Mouse (Mus musculus) lung, postnatal 0 days (tissue): ENCODE data around the gene Hmgn2. TPM values are rescaled to one million over a fixed set of nuclear protein-coding genes. Genes with fewer than 3 reads are reported as not detected.
A peak's percentile ranks its signal among the peaks of the same experiment; 100 is the strongest.

Experiments
- ATAC-seq: fragments of 200-750 bp; cut with Nextera tagmentation; 2 replicates; pipeline ENCODE4 v1.8.0; 2017; ENCODE audit warnings: moderate library complexity
- DNase-seq: peaks from one replicate; pipeline ENCODE4 v3.0.0-alpha.2; 2016; ENCODE audit warnings: low spot score
- H3K27ac ChIP-seq: fragments of 300-500 bp; sonication (generic); 2 replicates; pipeline ENCODE4 v1.5.1; 2014; ENCODE audit warnings: antibody characterized with exemption, mild to moderate bottlenecking, low read length, mixed read lengths
- H3K27me3 ChIP-seq: fragments of 300-500 bp; sonication (generic); replicated peaks from 2 replicates; pipeline ENCODE4 v1.6.1; 2014; ENCODE audit warnings: low read length, mixed read lengths; ENCODE audit not compliant: insufficient read depth
- H3K36me3 ChIP-seq: fragments of 300-500 bp; sonication (generic); 2 replicates; pipeline ENCODE4 v1.6.1; 2014; ENCODE audit warnings: low read length, mixed read lengths; ENCODE audit not compliant: insufficient read depth
- H3K4me1 ChIP-seq: fragments of 300-500 bp; sonication (generic); 2 replicates; pipeline ENCODE4 v1.6.1; 2014; ENCODE audit warnings: antibody characterized with exemption, low read depth, low read length, mixed read lengths; ENCODE audit not compliant: insufficient read depth
- H3K4me2 ChIP-seq: fragments of 300-500 bp; sonication (generic); replicated peaks from 2 replicates; pipeline ENCODE4 v1.6.1; 2014; ENCODE audit warnings: low read depth, mild to moderate bottlenecking, low read length, moderate library complexity, mixed read lengths
- H3K4me3 ChIP-seq: fragments of 300-500 bp; sonication (generic); 2 replicates; pipeline ENCODE4 v1.5.1; 2014; ENCODE audit warnings: low read depth, low read length
- H3K9ac ChIP-seq: fragments of 300-500 bp; sonication (generic); replicated peaks from 2 replicates; pipeline ENCODE4 v1.6.1; 2014; ENCODE audit warnings: low read depth, mild to moderate bottlenecking
- H3K9me3 ChIP-seq: fragments of 300-500 bp; sonication (generic); 2 replicates; pipeline ENCODE4 v1.6.1; 2016; ENCODE audit warnings: low read length, mixed read lengths
- CTCF ChIP-seq: IDR thresholded peaks from 2 replicates; pipeline ENCODE4 v1.5.1; 2016; ENCODE audit warnings: antibody characterized with exemption, mild to moderate bottlenecking
- EP300 ChIP-seq: IDR thresholded peaks from 2 replicates; pipeline ENCODE4 v1.6.1; 2016; ENCODE audit warnings: antibody characterized with exemption, mild to moderate bottlenecking, control low read depth
- WGBS: fragments of 180-500 bp; shearing (Covaris S2); extraction: QIAGEN DNeasy Blood & Tissue Kit; methylation state at CpG from one replicate; pipeline ENCODE4 v1.1.7; 2014; 5-methylcytosine and 5-hydroxymethylcytosine counted together
- polyA plus RNA-seq: library from polyadenylated mRNA; unstranded; fragments of >200 nt; fragmentation: Nextera tagmentation; extraction: Ambion mirVana; gene quantifications from 2 replicates; pipeline ENCODE4 v1.2.1, GENCODE M21; 2015

Gene Hmgn2
- polyA plus RNA-seq, 1 experiment from 2014 or later, result 456 TPM

DNA sequence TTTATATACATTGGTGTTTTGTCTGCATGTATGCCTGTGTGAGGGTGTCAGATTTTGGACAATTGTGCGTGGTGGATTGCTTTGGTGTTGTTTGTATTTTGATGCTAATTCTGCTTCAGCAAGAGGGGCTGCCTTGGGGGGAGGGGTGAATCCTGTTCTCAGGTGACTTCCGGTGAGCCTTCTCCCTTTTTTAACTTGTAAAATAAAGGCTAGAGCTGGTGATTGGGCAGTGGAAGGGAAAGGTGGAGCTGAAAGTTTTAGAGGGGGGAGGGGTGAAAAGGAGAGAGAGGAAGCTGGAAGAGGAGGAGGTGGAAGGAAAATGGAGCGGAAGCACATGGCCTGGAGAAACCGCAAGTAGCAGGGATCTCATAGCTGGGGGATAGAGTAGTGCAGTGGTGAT lies 12.1 kb downstream of the Hmgn2 start:
- no peak for ATAC-seq
- H3K27ac ChIP-seq, result no peak overlapping the region
- H3K36me3 ChIP-seq, result no peaks in the 10 kb centered on the region
- 84% methylated on average over 4 of the region's 4 CpGs for whole genome bisulfite sequencing
- H3K27me3 ChIP-seq, result no peaks in the 10 kb centered on the region
- H3K9me3 ChIP-seq, result no peaks in the 10 kb centered on the region
- TF ChIP-seq CTCF (no peak), EP300 (no peak)
- H3K4me1 ChIP-seq, result no peaks in the 10 kb centered on the region
- H3K4me2 ChIP-seq, result no peak overlapping the region
- no peak overlapping the region for H3K9ac ChIP-seq
- no peak overlapping the region for H3K4me3 ChIP-seq
- no peak for DNase-seq

DNA sequence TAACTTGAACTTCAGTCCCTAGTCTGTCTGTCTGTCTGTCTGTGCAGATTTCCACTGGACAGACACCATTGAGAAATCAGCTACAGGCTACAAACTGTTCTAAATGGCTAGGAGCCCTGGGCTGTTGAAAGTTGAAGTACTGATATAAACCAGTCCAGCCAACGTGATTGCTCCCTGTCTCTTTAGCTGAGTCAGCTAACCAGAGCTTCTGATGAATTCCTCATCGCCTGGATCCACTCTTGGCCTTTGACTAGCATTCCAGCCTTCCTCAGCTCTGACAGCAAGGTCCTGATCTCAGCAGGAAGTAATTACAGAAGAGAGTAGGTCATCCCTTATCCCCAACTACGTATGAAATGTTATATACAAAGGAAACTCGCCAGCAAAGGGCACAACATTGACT lies 21.7 kb downstream of the Hmgn2 start:
- H3K4me2 ChIP-seq, result no peak overlapping the region
- WGBS, result 35% methylated on average over 4 of the region's 4 CpGs
- H3K9me3 ChIP-seq, result no peaks in the 10 kb centered on the region
- no peaks in the 10 kb centered on the region for H3K4me1 ChIP-seq
- no peak for DNase-seq
- no peak overlapping the region for H3K9ac ChIP-seq
- no peaks in the 10 kb centered on the region for H3K36me3 ChIP-seq
- ATAC-seq, result no peak
- TF ChIP-seq CTCF (no peak), EP300 (no peak)
- H3K4me3 ChIP-seq, result no peak overlapping the region
- H3K27ac ChIP-seq, result no peak overlapping the region
- H3K27me3 ChIP-seq, result no peaks in the 10 kb centered on the region

DNA sequence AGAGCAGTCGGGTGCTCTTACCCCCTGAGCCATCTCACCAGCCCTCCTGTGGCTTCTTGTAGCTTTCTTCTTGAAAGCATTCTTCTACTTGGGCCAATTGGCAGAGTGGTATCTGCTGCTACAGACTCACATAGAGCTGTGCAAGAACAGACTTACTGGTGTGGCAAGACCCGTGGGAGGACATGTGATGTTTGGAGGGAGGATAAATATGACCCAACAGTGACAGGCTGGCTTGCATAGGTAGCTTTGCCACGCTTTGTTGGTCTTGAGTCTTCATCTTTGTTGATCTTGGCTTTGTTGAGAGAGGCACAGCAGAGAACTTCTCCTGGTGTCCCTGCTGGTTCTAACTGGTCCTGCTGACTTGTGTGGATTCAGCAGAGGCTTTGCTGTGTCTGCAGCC lies 24.7 kb downstream of the Hmgn2 start:
- no peaks in the 10 kb centered on the region for H3K4me1 ChIP-seq
- ATAC-seq, result no peak
- no peak overlapping the region for H3K4me2 ChIP-seq
- H3K9ac ChIP-seq, result no peak overlapping the region
- H3K4me3 ChIP-seq, result no peak overlapping the region
- WGBS, result 64% methylated on average over 3 of the region's 3 CpGs
- no peaks in the 10 kb centered on the region for H3K9me3 ChIP-seq
- H3K27me3 ChIP-seq, result no peaks in the 10 kb centered on the region
- TF ChIP-seq EP300, result no peak
- no peak for TF ChIP-seq CTCF
- no peaks in the 10 kb centered on the region for H3K36me3 ChIP-seq
- DNase-seq, result no peak
- H3K27ac ChIP-seq, result no peak overlapping the region

DNA sequence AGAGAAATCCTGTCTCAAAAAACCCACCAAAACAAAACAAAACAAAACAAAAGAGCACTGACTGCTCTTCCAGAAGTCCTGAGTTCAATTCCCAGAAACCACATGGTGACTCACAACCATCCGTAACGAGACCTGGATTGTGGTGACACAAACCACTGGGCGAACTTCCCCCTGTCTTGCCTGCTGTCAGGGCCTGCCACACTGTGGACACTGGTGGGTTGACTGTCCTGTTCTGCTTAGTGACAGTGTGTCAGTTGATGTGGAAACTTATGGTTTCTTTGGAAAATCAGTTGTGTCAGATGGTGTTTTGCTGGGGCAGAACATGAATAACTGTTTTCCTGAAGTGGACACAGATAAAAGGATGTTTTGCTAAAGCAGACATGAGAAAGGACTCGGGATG lies 25.8 kb downstream of the Hmgn2 start:
- no peak overlapping the region for H3K9ac ChIP-seq
- H3K36me3 ChIP-seq, result no peaks in the 10 kb centered on the region
- no peaks in the 10 kb centered on the region for H3K27me3 ChIP-seq
- no peak for TF ChIP-seq CTCF
- TF ChIP-seq EP300, result no peak
- no peaks in the 10 kb centered on the region for H3K4me1 ChIP-seq
- no peak for ATAC-seq
- no peaks in the 10 kb centered on the region for H3K9me3 ChIP-seq
- H3K4me3 ChIP-seq, result no peak overlapping the region
- 85% methylated on average over 4 of the region's 4 CpGs for WGBS
- no peak overlapping the region for H3K27ac ChIP-seq
- H3K4me2 ChIP-seq, result no peak overlapping the region
- no peak for DNase-seq

DNA sequence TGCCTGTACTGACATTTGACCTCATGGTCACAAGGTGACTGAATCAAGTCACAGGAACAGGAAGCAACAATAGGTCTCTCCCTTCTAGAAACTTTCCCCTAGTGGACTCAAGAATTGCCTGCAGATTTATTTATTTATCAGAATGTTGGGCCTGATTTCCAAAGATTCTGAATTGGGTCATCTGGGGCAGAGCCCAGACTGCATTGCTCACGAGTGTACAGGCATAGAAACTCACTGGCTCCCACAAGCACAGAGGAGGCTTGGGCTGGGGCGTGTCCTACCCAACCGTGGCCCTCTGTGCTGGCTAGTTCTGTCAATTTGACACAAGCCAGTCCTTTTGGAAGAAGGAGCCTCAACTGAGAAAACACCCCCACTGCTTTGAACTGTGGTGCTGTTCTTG lies 26.9 kb downstream of the Hmgn2 start:
- no peaks in the 10 kb centered on the region for H3K27me3 ChIP-seq
- no peak overlapping the region for H3K4me3 ChIP-seq
- H3K27ac ChIP-seq, result no peak overlapping the region
- no peaks in the 10 kb centered on the region for H3K4me1 ChIP-seq
- no peak overlapping the region for H3K9ac ChIP-seq
- no peak overlapping the region for H3K4me2 ChIP-seq
- H3K36me3 ChIP-seq, result no peaks in the 10 kb centered on the region
- H3K9me3 ChIP-seq, result no peaks in the 10 kb centered on the region
- WGBS, result 42% methylated on average over 3 of the region's 3 CpGs
- ATAC-seq, result peak; percentile 26; the same call in 1 of the 2 replicates
- peak; percentile 35 for DNase-seq
- TF ChIP-seq CTCF (no peak), EP300 (no peak)

DNA sequence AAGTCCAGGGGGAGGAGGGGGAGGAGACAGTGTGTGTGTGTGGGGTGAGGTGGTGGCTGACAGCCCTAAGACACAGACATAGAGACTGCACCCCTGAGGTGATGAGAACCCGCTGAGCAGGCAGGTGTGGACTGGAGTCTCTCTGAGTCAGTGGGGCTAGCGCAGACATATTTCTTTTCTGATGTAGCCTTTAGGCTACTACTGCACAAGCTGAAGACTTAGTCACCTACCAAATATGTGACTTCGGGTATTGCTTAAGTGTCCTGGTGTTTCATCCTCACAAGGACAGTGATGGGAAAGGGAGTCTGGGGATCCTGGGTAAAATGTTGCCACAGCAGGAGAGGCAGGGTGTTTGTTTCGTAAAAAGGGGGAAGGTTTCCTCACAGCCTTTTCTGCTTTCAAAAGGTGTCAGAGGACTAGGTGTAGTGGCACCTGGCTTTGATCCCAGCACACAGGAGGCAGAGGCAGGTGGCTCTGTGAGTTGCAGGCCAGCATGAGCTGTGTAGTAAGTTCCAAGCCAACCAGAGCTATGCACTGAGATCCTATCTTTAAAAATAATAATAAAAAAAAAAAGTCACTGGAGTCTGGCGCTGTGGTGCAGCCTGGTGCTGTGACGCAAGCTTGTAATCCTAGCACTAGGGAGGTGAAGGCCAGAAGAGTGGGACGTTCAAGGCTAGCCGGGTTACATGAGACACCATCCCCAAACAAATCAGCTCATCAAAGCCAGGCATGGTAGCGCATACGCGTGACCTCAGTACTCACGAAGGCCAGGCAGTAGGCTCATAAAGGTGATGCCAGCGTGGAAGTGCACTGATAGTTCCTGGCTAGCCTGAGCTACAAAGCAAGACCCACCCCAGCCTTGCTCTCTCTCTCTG lies 27.8 kb downstream of the Hmgn2 start:
- ATAC-seq (no peak), DNase-seq (no peak)
- Histone ChIP-seq H3K9me3 (no peaks in the 10 kb centered on the region), H3K27me3 (no peaks in the 10 kb centered on the region), H3K36me3 (no peaks in the 10 kb centered on the region), H3K4me1 (no peaks in the 10 kb centered on the region), H3K4me3 (no peak overlapping the region), H3K4me2 (no peak overlapping the region), H3K27ac (no peak overlapping the region), H3K9ac (no peak overlapping the region)
- TF ChIP-seq EP300 (no peak), CTCF (no peak)
- WGBS, result 71% methylated on average over 13 of the region's 13 CpGs
